Mouse (Mus musculus) hindbrain, embryonic 16.5 days (tissue): ENCODE measurements at regions not wholly inside any gene's neighbourhood (a gene's known extent, or its start where the extent isn't known, plus 50 kb on each side); places are given as distances from the start of the nearest gene placed in this dataset.

ENCODE experiments used
- ATAC-seq: fragments of 200-750 bp; cut with Nextera tagmentation; 2 replicates; pipeline ENCODE4 v1.8.0; 2017; ENCODE audit warnings: moderate TSS enrichment, moderate library complexity
- H3K27ac ChIP-seq: fragments of 300-500 bp; sonication (generic); 2 replicates; pipeline ENCODE4 v1.5.1; 2014; ENCODE audit warnings: low read depth, mild to moderate bottlenecking, control low read depth, low read length, moderate library complexity
- H3K27me3 ChIP-seq: fragments of 300-500 bp; sonication (generic); replicated peaks from 2 replicates; pipeline ENCODE4 v1.6.1; 2014; ENCODE audit warnings: low read length; ENCODE audit not compliant: control insufficient read depth, insufficient read depth
- H3K36me3 ChIP-seq: fragments of 300-500 bp; sonication (generic); 2 replicates; pipeline ENCODE4 v1.6.1; 2014; ENCODE audit warnings: mild to moderate bottlenecking, low read length, moderate library complexity, mixed read lengths; ENCODE audit not compliant: control insufficient read depth, insufficient read depth
- H3K4me1 ChIP-seq: fragments of 300-500 bp; sonication (generic); 2 replicates; pipeline ENCODE4 v1.6.1; 2014; ENCODE audit warnings: low read depth, low read length; ENCODE audit not compliant: control insufficient read depth, insufficient read depth
- H3K4me2 ChIP-seq: fragments of 300-500 bp; sonication (generic); 2 replicates; pipeline ENCODE4 v1.6.1; 2014; ENCODE audit warnings: mild to moderate bottlenecking, low read length, control low read depth, moderate library complexity
- H3K4me3 ChIP-seq: fragments of 300-500 bp; sonication (generic); 2 replicates; pipeline ENCODE4 v1.5.1; 2014; ENCODE audit warnings: mild to moderate bottlenecking, low read length, control low read depth, moderate library complexity
- H3K9ac ChIP-seq: fragments of 300-500 bp; sonication (generic); 2 replicates; pipeline ENCODE4 v1.6.1; 2014; ENCODE audit warnings: low read depth, mild to moderate bottlenecking, control low read depth, low read length, moderate library complexity
- H3K9me3 ChIP-seq: fragments of 300-500 bp; sonication (generic); 2 replicates; pipeline ENCODE4 v1.6.1; 2014; ENCODE audit warnings: mild to moderate bottlenecking, low read length, moderate library complexity; ENCODE audit not compliant: control insufficient read depth
- WGBS: fragments of 180-500 bp; shearing (Covaris S2); extraction: QIAGEN DNeasy Blood & Tissue Kit; methylation state at CpG from one replicate; pipeline ENCODE4 v1.1.7; 2014; 5-methylcytosine and 5-hydroxymethylcytosine counted together

- Histone ChIP-seq H3K27ac (no peak overlapping the region), H3K9me3 (no peaks in the 10 kb centered on the region), H3K4me3 (no peak overlapping the region), H3K36me3 (no peaks in the 10 kb centered on the region), H3K4me1 (peaks cover 2% of the 10 kb centered on the region; the same call in 1 of the 2 replicates), H3K27me3 (no peaks in the 10 kb centered on the region), H3K9ac (no peak overlapping the region), H3K4me2 (no peak overlapping the region)
- ATAC-seq, result no peak
- 56% methylated on average over 3 of the region's 3 CpGs for WGBS
Measured at GRCm38 (mm10) chr11:71513067-71513350, 236.7 kb upstream of the Wscd1 start.

- H3K27ac ChIP-seq, result no peak overlapping the region
- H3K9ac ChIP-seq, result no peak overlapping the region
- no peaks in the 10 kb centered on the region for H3K27me3 ChIP-seq
- ATAC-seq, result no peak
- WGBS, result 25% methylated on average over 6 of the region's 6 CpGs
- no peak overlapping the region for H3K4me3 ChIP-seq
- H3K4me2 ChIP-seq, result no peak overlapping the region
- no peaks in the 10 kb centered on the region for H3K9me3 ChIP-seq
- no peaks in the 10 kb centered on the region for H3K36me3 ChIP-seq
- H3K4me1 ChIP-seq, result peaks cover 2% of the 10 kb centered on the region; the same call in 1 of the 2 replicates
Measured at GRCm38 (mm10) chr11:71515264-71515663, 234.5 kb upstream of the Wscd1 start.

GRCm38 (mm10) chr11:71517377-71517776 is 232.3 kb upstream of the Wscd1 start:
- ATAC-seq, result no peak
- WGBS, result 23% methylated on average over 5 of the region's 5 CpGs

GRCm38 (mm10) chr11:71527691-71528090 is 222.0 kb upstream of the Wscd1 start:
- Histone ChIP-seq H3K27me3 (no peaks in the 10 kb centered on the region), H3K9me3 (no peaks in the 10 kb centered on the region), H3K4me2 (no peak overlapping the region), H3K36me3 (no peaks in the 10 kb centered on the region), H3K27ac (no peak overlapping the region), H3K4me1 (no peaks in the 10 kb centered on the region), H3K9ac (no peak overlapping the region), H3K4me3 (no peak overlapping the region)
- no peak for ATAC-seq
- WGBS, result 66% methylated on average over 2 of the region's 2 CpGs

More at GRCm38 (mm10) chr11:71517377-71517776, 232.3 kb upstream of the Wscd1 start:
- Histone ChIP-seq H3K4me1 (peaks cover 2% of the 10 kb centered on the region; the same call in 1 of the 2 replicates), H3K36me3 (no peaks in the 10 kb centered on the region), H3K9ac (no peak overlapping the region), H3K4me3 (no peak overlapping the region), H3K4me2 (no peak overlapping the region), H3K27ac (no peak overlapping the region), H3K27me3 (no peaks in the 10 kb centered on the region), H3K9me3 (no peaks in the 10 kb centered on the region)

- Histone ChIP-seq H3K4me3 (no peak overlapping the region), H3K27ac (no peak overlapping the region), H3K9ac (no peak overlapping the region), H3K4me2 (no peak overlapping the region), H3K4me1 (no peaks in the 10 kb centered on the region), H3K27me3 (no peaks in the 10 kb centered on the region), H3K9me3 (no peaks in the 10 kb centered on the region), H3K36me3 (no peaks in the 10 kb centered on the region)
- WGBS, result 94% methylated on average over 4 of the region's 4 CpGs
- no peak for ATAC-seq
Measured at GRCm38 (mm10) chr11:71528588-71528987, 221.1 kb upstream of the Wscd1 start.

- Histone ChIP-seq H3K4me3 (no peak overlapping the region), H3K9me3 (peaks cover 6% of the 10 kb centered on the region), H3K36me3 (no peaks in the 10 kb centered on the region), H3K27ac (no peak overlapping the region), H3K4me1 (no peaks in the 10 kb centered on the region; the same call in 1 of the 2 replicates), H3K4me2 (no peak overlapping the region), H3K9ac (no peak overlapping the region), H3K27me3 (no peaks in the 10 kb centered on the region)
- ATAC-seq, result no peak
- WGBS, result 52% methylated on average over 6 of the region's 6 CpGs
Measured at GRCm38 (mm10) chr11:71541178-71541845, 208.4 kb upstream of the Wscd1 start.

GRCm38 (mm10) chr11:71557412-71557811 is 192.3 kb upstream of the Wscd1 start:
- H3K9me3 ChIP-seq, result no peaks in the 10 kb centered on the region
- no peaks in the 10 kb centered on the region for H3K4me1 ChIP-seq
- no peak overlapping the region for H3K4me3 ChIP-seq
- H3K4me2 ChIP-seq, result no peak overlapping the region
- H3K27ac ChIP-seq, result no peak overlapping the region
- no peak overlapping the region for H3K9ac ChIP-seq
- no peak for ATAC-seq
- H3K36me3 ChIP-seq, result no peaks in the 10 kb centered on the region
- H3K27me3 ChIP-seq, result no peaks in the 10 kb centered on the region
- whole genome bisulfite sequencing, result 91% methylated on average over 3 of the region's 3 CpGs

GRCm38 (mm10) chr11:71564831-71565230 is 184.9 kb upstream of the Wscd1 start:
- no peak for ATAC-seq
- no peaks in the 10 kb centered on the region for H3K9me3 ChIP-seq
- no peak overlapping the region for H3K4me2 ChIP-seq
- H3K4me3 ChIP-seq, result no peak overlapping the region
- no peak overlapping the region for H3K9ac ChIP-seq
- H3K4me1 ChIP-seq, result no peaks in the 10 kb centered on the region
- H3K27me3 ChIP-seq, result no peaks in the 10 kb centered on the region
- no peak overlapping the region for H3K27ac ChIP-seq
- H3K36me3 ChIP-seq, result no peaks in the 10 kb centered on the region

- H3K4me2 ChIP-seq, result no peak overlapping the region
- no peak overlapping the region for H3K27ac ChIP-seq
- H3K36me3 ChIP-seq, result no peaks in the 10 kb centered on the region
- ATAC-seq, result no peak
- H3K9ac ChIP-seq, result no peak overlapping the region
- no peak overlapping the region for H3K4me3 ChIP-seq
- H3K27me3 ChIP-seq, result no peaks in the 10 kb centered on the region
- 45% methylated on average over 5 of the region's 5 CpGs for WGBS
- peaks cover 8% of the 10 kb centered on the region; the same call in 1 of the 2 replicates for H3K4me1 ChIP-seq
- no peaks in the 10 kb centered on the region for H3K9me3 ChIP-seq
Measured at GRCm38 (mm10) chr11:71576801-71577200, 172.9 kb upstream of the Wscd1 start.

- H3K27ac ChIP-seq, result no peak overlapping the region
- H3K27me3 ChIP-seq, result no peaks in the 10 kb centered on the region
- H3K36me3 ChIP-seq, result no peaks in the 10 kb centered on the region
- no peak for ATAC-seq
- no peak overlapping the region for H3K9ac ChIP-seq
- no peak overlapping the region for H3K4me2 ChIP-seq
- WGBS, result 17% methylated on average over 2 of the region's 2 CpGs
- no peaks in the 10 kb centered on the region for H3K9me3 ChIP-seq
- H3K4me3 ChIP-seq, result no peak overlapping the region
- H3K4me1 ChIP-seq, result no peaks in the 10 kb centered on the region
Measured at GRCm38 (mm10) chr11:71581775-71582174, 167.9 kb upstream of the Wscd1 start.
